Mouse (Mus musculus) testis, adult 2 months (tissue): ENCODE measurements around the gene Bcor.

Source experiments
- CTCF ChIP-seq: fragments of 200-500 bp; IDR thresholded peaks from 2 replicates; pipeline ENCODE4 v1.5.1; 2012; ENCODE audit warnings: low read depth, mild to moderate bottlenecking, inconsistent platforms, low read length, moderate library complexity; ENCODE audit not compliant: control insufficient read depth, insufficient read depth, insufficient replicate concordance
- POLR2A ChIP-seq: fragments of 200-500 bp; IDR thresholded peaks from 2 replicates; pipeline ENCODE4 v1.6.1; 2012; ENCODE audit warnings: low read depth, mild to moderate bottlenecking, inconsistent platforms, low read length, moderate library complexity; ENCODE audit not compliant: control insufficient read depth

DNA sequence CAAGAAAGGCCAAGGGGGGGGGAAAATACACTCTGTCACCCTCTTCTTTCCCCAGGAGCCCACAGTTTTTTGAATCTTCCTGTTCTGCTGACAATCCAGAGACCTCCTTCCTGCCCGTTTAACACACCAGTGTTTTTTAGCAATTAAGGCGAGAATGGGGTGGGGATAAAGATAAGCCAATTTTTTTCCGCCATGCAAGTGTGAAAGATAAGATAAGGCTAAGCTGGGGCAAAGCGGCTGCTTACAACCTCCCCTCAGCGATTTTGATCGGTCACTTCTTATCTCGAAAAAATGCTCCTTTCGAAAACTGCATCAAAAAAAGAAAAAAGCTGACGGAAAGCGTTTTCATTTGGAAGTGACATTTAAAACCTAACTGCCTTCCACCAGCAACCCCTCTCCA is 74.2 kb downstream of the Bcor start:
- TF ChIP-seq CTCF: no peak
- TF ChIP-seq POLR2A: no peak
